Mouse (Mus musculus) central nervous system, embryonic 14 days (tissue): ENCODE data around the gene Adm2. TPM values are rescaled to one million over a fixed set of nuclear protein-coding genes. Genes with fewer than 3 reads are reported as not detected.

Experiments used
- polyA plus RNA-seq: library from polyadenylated mRNA; depleted of rRNA; stranded (reverse); fragments of >200 nt; gene quantifications from 2 replicates; pipeline ENCODE4 v1.2.3, GENCODE M21; 2012; rRNA removed

Gene Adm2
- polyA plus RNA-seq = 0.04 and 0.06 TPM in 2 replicates

GRCm38 (mm10) chr15:89322670-89323522 lies at the start of gene Adm2:
Adm2 (plus strand) TSS chr15:89322720.

GRCm38 (mm10) chr15:89315190-89315731 lies 7.3 kb upstream of the Adm2 start, which contains the start of gene Sbf1:
Sbf1 (minus strand) TSS chr15:89315311.

GRCm38 (mm10) chr15:89334271-89334670 lies 11.8 kb downstream of the Adm2 start, which contains the start of gene Miox:
Miox (plus strand) TSS chr15:89334398.

GRCm38 (mm10) chr15:89355241-89356187 lies 33.0 kb downstream of the Adm2 start, which contains the start of the genes Lmf2 and Ncaph2:
Lmf2 (minus strand) TSS chr15:89355659.
Ncaph2 (plus strand) TSS chr15:89355719.

GRCm38 (mm10) chr15:89373762-89374248 lies 51.3 kb downstream of the Adm2 start, which contains the start of gene Sco2:
Sco2 (minus strand) TSS chr15:89373846.

Other genes with a start within 250 kb of the Adm2 start
- gene Trabd, start 247.6 kb upstream of the Adm2 start, polyA plus RNA-seq = 41.0 and 43.0 TPM in 2 replicates
- 38.6 and 40.2 TPM in 2 replicates for gene Selenoo, start 233.6 kb upstream of the Adm2 start, polyA plus RNA-seq
- gene Tubgcp6, start 199.6 kb upstream of the Adm2 start, polyA plus RNA-seq = 39.6 and 40.3 TPM in 2 replicates
- 43.2 and 45.5 TPM in 2 replicates for gene Hdac10, start 194.0 kb upstream of the Adm2 start, polyA plus RNA-seq
- gene Mapk12, start 182.0 kb upstream of the Adm2 start, polyA plus RNA-seq = 15.5 TPM in 2 replicates
- 63.8 and 66.3 TPM in 2 replicates for gene Mapk11, start 173.1 kb upstream of the Adm2 start, polyA plus RNA-seq
- 177 and 193 TPM in 2 replicates for gene Plxnb2, start 141.9 kb upstream of the Adm2 start, polyA plus RNA-seq
- 137 and 147 TPM in 2 replicates for gene Dennd6b, start 126.2 kb upstream of the Adm2 start, polyA plus RNA-seq
- 132 and 154 TPM in 2 replicates for gene Ppp6r2, start 111.2 kb upstream of the Adm2 start, polyA plus RNA-seq
- gene Sbf1, start 7.4 kb upstream of the Adm2 start, polyA plus RNA-seq = 177 and 203 TPM in 2 replicates
- not detected in 2 replicates for gene Miox, start 11.7 kb downstream of the Adm2 start, polyA plus RNA-seq
- gene Lmf2, start 32.9 kb downstream of the Adm2 start, polyA plus RNA-seq = 28.3 and 34.0 TPM in 2 replicates
- gene Ncaph2, start 33.0 kb downstream of the Adm2 start, polyA plus RNA-seq = 118 and 120 TPM in 2 replicates
- gene Sco2, start 51.1 kb downstream of the Adm2 start, polyA plus RNA-seq = 26.9 and 27.1 TPM in 2 replicates
- 2.6 and 2.8 TPM in 2 replicates for gene Tymp, start 54.3 kb downstream of the Adm2 start, polyA plus RNA-seq
- 3.2 and 3.6 TPM in 2 replicates for gene Odf3b, start 56.6 kb downstream of the Adm2 start, polyA plus RNA-seq
- 0.01 TPM in 1 of 2 replicates, not detected in the other for gene Klhdc7b, start 62.2 kb downstream of the Adm2 start, polyA plus RNA-seq
- gene Syce3, start 87.8 kb downstream of the Adm2 start, polyA plus RNA-seq = not detected in 2 replicates
- 7.6 and 8.0 TPM in 2 replicates for gene Cpt1b, start 103.1 kb downstream of the Adm2 start, polyA plus RNA-seq
- 3.0 and 3.3 TPM in 2 replicates for gene C730034F03Rik, start 106.9 kb downstream of the Adm2 start, polyA plus RNA-seq
- gene Gm44502, start 107.0 kb downstream of the Adm2 start, polyA plus RNA-seq = 0.28 and 0.29 TPM in 2 replicates
- 86.7 and 102 TPM in 2 replicates for gene Chkb, start 107.2 kb downstream of the Adm2 start, polyA plus RNA-seq
- 68.3 and 76.1 TPM in 2 replicates for gene Mapk8ip2, start 131.2 kb downstream of the Adm2 start, polyA plus RNA-seq
- 22.9 and 28.1 TPM in 2 replicates for gene Arsa, start 154.7 kb downstream of the Adm2 start, polyA plus RNA-seq
- 25.9 and 30.0 TPM in 2 replicates for gene Shank3, start 176.9 kb downstream of the Adm2 start, polyA plus RNA-seq
- gene Acr, start 245.6 kb downstream of the Adm2 start, polyA plus RNA-seq = 7.3 and 8.0 TPM in 2 replicates